Mouse (Mus musculus) T-cell, adult 2 months (primary cell): ENCODE measurements around the gene Stat6.

Experiments
- DNase-seq: peaks from one replicate; pipeline ENCODE4 v3.0.0; 2022; ENCODE audit warnings: low spot score

The Stat6 gene

DNA sequence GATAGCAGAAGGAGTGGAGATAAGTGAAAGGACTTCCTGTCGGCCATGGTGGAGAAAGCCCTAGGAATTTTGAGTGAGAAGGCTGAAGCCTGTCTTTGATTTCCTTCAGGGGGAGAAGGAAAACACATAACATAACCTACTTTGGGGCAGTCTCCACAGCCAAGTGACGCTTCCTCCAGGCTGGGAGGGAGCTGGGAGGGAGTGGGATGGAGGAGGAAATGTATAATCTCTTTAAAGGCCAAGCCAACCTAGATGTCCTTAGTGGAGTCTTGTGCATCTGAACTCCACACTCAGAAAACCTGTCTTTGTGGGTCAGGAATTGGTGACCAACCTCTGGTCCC lies 27.8 kb upstream of the Stat6 start:
- no peak for DNase-seq

- no peak for DNase-seq
Observed at GRCm38 (mm10) chr10:127615591-127615990, 27.2 kb upstream of the Stat6 start.

DNA sequence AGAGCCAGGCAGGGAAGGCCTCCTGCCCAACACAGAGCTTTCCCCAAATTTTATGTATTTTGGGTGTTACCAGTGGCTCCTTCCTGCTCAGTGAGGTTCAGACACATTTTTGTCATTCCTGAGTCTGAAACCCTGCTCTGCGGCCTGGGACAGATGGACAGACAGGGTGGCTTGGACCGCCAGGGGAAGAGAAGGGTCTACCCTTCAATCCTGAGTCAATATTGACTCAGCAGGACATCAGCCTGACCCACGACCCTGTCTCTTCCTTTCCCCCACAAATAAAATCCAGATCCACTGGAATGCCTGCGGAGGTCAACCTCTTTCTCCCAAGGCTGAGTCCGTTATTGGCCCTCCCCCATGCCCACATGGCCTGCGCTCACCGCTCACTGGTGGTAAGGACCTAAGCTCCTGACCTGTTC lies 26.5 kb upstream of the Stat6 start:
- DNase-seq, result no peak

DNA sequence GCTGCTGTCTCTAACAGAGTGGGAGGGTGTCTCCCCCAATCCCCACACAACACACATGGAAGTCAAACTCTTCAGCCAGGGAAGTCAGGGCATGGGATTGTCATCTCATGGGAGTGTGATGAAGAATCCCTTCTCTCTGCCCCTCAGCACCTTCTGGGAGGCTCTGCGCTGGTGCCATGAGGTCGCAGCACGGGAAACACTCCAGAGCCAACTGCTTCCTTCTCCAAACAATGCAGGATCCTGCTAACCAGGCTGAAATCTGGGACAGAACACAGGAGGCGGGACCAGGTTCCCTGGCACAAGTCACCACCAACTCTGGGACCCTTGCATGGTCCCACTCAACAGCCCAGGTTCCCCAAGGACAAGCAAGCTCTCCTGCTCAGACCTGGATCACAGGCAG lies 25.5 kb upstream of the Stat6 start:
- DNase-seq, result no peak

DNA sequence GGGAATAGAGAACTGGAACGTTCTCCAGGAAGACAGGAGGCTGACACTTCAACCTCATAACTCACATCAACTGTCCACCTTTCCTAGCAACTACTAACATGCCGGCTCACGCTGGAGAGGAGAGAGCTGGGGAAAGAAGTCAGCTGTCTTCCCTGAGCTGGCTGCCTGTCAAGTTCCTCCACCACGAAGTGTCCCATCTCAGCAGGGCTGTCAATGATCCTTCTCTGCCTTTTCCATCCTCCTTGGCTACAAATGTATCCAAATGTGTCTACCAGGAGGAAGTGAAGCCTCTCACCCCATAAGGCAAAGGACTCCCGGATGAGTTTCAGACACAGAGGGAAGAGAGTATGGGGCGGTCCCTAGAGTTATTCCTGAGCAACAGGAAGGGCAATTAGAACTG lies 24.6 kb upstream of the Stat6 start:
- no peak for DNase-seq

GRCm38 (mm10) chr10:127619119-127619721 lies 23.6 kb upstream of the Stat6 start:
- no peak for DNase-seq

DNA sequence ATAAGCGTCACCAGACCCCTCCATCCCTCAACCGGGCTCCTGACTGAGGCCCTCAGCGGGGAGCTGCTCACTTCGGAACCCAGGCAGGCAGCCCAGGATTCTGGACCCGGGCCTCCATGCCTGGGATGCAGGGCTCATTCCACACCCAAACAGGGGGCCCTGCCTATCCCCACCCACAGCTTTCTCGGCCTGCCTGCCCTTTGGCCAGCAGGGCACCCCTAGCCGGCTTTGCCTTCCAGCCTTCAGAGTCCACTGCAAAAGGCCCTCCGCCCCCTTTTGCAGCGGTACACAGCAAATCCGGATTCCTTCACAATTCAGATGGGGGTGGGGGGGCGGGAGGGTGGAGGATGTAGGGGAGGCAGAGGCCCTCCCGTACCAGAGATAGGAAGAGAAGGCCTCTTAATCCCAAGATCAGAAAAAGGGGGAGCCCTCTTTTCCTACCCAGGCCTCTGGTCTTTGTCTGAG lies 22.8 kb upstream of the Stat6 start:
- DNase-seq, result no peak

DNA sequence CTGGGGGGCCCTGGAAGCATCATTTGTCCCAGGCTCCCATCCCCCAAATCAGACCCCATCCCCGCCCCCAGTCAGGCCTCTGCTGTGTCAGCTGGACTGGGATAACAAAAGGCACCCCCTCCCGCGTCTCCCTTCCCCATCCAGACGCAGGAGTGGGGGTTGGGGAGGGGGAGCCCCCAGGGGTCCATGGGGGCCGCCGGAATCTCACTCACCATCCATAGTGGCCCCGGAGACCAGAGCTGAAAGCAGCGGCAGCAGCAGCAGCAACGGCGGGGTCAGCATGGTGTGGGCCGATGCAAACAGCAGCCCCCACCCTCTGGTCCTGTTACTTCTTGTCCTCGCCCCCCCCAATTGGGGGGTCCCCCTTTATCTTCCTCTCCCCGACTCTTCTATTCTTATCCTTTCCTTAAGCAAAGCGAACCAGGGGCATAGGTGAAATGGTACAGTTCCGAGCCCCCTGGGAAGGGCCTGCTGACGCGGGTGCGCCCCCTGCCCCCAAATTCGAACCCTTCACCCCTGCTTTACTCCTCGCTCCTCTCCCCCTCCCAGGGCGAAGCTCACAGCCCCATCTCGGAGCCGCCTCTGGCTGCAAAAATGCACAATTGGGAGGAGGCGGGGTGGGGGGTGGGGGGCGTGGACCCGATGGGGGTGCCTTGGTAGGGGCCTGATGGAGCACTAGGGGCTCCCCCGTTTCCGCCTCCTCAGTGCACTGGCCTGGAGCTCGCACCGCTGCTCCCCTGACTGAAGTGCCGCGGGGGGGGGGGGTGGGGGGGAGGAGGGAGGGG lies 22.2 kb upstream of the Stat6 start, which contains the start of gene Lrp1:
Lrp1 (minus strand) TSS at position 743 of the 785 bp plus-strand sequence.
- no peak for DNase-seq

DNA sequence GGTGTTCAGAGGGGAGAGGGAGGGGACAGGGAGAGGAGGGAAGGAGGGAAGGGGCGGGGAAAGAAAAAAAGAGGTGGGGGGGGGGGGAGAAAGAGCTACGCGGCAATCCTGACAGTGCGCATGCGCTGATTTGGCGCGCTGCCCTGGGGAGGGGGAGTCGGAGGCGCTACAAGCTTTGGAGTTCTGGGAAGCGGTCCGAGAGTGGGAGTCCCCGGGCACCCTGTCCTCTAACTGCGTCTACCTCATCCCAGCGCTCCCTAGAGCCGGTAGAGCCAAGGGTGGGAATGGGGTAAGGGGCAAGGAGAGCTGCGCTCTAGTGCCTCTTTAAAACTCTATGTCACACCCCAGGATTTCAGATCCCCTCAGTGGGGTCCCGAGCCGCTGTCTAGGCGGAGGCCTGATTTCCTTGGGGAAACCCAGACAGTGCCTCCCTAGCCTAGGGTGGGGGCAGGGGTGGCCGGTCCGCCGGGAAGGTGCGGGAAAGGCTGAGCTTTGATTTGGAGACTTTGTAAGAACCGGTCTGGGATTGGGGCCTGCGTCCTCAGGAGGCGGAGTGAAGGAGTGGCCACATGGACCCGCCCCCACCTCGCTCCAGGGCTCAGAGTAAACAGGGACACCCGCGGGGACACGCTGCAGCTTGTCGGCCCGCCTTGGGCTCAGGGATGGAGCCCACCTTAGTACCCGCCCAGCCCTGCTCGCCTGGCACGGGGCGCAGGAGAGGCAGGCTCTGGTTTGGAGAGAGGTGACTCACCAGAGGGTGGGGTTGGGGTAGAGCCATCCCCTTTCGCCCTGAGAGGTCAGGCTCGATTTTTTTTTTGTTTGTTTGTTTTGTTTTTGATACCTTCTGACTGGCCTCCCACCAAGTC lies 21.4 kb upstream of the Stat6 start:
- DNase-seq, result peak; percentile 46

- DNase-seq, result no peak
Observed at GRCm38 (mm10) chr10:127622057-127622392, 20.8 kb upstream of the Stat6 start.

- DNase-seq, result no peak
Observed at GRCm38 (mm10) chr10:127622661-127623060, 20.1 kb upstream of the Stat6 start.

DNA sequence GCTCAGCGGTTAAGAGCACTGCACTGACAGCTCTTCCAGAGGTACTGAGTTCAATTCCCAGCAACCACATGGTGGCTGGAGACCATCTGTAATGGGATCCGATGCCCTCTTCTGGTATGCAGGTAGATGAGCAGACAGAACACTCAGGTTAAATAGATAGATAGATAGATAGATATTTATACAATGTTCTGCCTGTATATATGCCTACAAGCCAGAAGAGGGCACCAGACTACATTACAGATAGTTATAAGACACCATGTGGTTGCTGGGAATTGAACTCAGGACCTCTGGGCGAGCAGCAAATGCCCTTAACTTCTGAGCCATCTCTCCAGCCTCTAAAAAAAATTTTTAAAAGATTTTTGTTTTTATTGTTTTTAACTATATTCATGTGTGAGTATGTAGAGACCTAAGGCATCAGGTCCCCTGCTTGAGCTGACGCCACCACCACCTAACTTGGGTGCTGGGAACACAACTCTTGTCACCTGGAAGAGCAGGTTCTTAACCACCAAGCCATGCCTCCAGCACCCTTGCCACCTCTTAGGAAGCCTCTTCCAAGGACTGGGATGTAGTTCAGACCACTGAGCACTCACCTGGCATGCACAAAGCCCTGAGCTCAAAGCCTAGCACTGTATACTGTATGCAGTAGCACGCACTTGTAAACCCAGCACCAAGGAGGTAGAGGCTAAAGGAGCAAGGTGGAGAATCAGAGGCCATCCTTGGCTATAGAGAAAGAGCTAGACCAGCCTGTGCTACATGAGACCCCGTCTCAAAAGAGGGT lies 19.2 kb upstream of the Stat6 start:
- no peak for DNase-seq

DNA sequence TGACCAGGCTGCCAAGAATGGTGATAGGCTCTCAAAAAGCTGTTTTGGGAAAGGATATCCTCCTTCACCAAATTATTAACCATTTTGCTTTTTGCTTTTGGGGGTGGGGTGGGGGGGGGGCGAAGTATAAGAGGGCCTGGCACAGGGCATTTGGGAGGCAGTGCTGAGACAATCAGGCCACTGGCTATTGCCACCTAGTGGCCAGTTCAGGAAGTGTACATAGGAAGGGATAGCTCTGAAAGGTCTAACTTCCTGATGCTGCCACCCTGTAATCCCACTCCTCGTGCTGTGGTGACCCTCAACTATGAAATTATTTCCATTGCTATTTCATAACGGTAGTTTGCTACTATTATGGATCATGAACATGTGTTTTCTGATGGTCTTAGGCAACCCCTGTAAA lies 16.4 kb upstream of the Stat6 start:
- DNase-seq, result peak; percentile 28

GRCm38 (mm10) chr10:127631261-127632214 lies 11.2 kb upstream of the Stat6 start:
- no peak for DNase-seq

DNA sequence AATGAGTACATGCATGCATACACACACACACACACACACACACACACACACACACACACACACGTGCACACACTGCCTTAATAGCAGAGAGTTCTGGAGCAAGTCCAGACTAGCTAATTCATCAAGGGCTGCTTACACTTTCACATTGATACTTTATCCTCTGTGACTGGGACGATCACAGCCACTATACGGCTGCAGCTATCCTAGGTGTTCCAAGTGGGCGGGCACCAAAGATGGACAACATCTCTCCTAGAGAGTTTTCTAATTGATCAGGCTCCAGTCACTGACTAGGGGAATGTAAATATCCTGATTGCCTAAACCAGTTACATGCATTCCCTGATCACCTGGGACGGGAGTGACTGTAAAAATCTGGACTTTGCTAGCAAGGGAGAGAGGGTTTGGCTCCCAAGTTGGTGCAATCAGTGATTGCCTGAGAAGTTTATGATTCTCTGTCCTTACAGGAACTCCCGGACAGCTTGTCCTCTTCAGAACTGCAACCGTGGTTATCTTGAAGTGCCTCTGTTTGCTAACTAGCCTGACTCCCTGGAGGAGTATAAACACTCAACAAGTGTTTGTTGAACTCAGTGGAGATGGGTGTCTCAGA lies 10.0 kb upstream of the Stat6 start:
- DNase-seq, result no peak

DNA sequence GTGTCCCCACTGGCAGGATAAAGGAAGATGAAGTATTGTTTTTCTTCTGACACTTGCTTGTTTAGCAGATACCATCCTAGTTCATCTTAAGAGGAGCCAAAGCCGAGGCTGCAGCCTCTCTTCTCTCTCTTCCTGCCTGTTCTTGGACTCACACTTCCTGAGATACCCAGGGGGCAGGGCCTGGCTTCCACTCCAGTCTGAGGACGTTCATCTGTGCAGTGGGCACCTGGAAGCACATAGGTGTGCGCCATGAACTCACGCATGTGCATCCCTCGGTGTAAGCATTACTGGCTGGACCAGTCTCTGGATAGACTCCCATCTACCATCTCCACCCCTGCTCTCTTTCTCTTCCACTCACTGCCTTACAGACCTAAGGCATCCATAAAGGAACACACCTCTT lies 2.4 kb upstream of the Stat6 start:
- no peak for DNase-seq

DNA sequence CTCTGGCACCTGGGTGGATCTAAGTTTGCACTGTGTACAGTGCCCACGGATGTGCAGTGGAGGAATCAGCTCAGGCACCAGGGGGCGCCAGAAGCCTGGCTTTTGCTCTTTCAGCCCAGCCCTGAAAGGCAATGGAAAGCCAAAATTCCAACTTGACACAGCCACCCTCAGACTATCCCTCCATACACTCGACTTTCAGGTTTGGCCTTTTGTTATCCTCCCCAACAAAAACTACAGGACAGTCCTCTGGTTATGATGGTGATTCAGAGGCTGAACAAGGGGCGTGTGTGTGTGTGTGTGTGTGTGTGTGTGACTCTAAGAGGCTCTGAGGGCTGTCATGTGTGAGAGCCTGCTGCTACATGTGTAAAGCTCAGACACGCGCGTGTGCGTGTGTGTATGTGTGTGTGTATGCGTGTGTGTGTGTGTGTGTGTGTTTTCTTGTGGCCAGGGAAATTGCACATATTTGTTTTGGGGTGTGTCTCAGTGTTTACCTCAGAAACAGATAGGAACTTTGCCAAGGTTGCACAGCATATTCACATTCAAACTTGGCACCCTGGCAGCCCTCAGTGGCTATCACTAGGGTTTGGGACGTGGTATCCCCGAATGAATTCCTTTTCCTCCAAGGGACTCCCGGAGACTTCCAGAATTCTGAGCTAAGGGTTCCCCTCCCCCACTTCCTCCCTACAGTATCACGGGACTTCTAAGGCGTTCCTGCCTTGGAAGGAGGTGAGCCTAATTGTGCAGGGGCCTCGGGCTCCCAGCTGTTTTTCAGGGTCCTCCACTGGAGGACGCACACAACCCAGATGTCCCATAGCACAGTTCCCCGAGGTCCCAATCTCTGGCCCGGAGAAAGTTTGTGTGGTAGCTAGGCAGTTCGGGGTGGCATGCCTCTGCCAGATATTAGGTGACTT lies 670 bp upstream of the Stat6 start:
- peak; percentile 81 for DNase-seq

GRCm38 (mm10) chr10:127643553-127644238 lies 910 bp downstream of the Stat6 start:
- peak; percentile 79 for DNase-seq

GRCm38 (mm10) chr10:127645791-127646190 lies 3.0 kb downstream of the Stat6 start:
- DNase-seq, result no peak
